Mouse (Mus musculus): ENCODE data around the gene 9130230L23Rik. TPM values are rescaled to one million over a fixed set of nuclear protein-coding genes. Genes with fewer than 3 reads are reported as not detected.

9130230L23Rik gene
- total RNA-seq, 2 experiments from 2014 or later, result not detected

- intact Hi-C loops (cut with DNase I), result loop anchor here (5.0 kb wide), 2 partner anchors 136 to 196 kb away; partner anchors contain the start of gene N4bp2
- peak; percentile 19 to 39 for DNase-seq (ENCODE audit: low spot score in 2 of 2)
These were observed 45.5 kb downstream of the 9130230L23Rik start for GRCm38 (mm10) chr5:65958597-65958996.

- no peak for DNase-seq (ENCODE audit: low spot score in 2 of 2)
- intact Hi-C loops (cut with DNase I), result loop anchor here (5.0 kb wide), 2 partner anchors 134 to 194 kb away; partner anchors contain the start of gene N4bp2
These were observed 47.7 kb downstream of the 9130230L23Rik start for GRCm38 (mm10) chr5:65956144-65957008.

- intact Hi-C loops (cut with DNase I), result loop anchor here (5.0 kb wide), 2 partner anchors 133 to 193 kb away; partner anchors contain the start of gene N4bp2
- DNase-seq (ENCODE audit: low spot score in 2 of 2), result peak; percentile 71 to 75
These were observed 48.5 kb downstream of the 9130230L23Rik start for GRCm38 (mm10) chr5:65955343-65956143.

- DNase-seq (ENCODE audit: low spot score in 2 of 2), result no peak
- intact Hi-C loops (cut with DNase I), result loop anchor here (5.0 kb wide), 2 partner anchors 132 to 192 kb away; partner anchors contain the start of gene N4bp2
These were observed 49.7 kb downstream of the 9130230L23Rik start for GRCm38 (mm10) chr5:65954130-65955080.

GRCm38 (mm10) chr5:65951513-65951909, 52.6 kb downstream of the 9130230L23Rik start:
- intact Hi-C loops (cut with DNase I), result no loop called here
- no peak for DNase-seq (ENCODE audit: low spot score in 2 of 2)

GRCm38 (mm10) chr5:65950679-65951512, 53.2 kb downstream of the 9130230L23Rik start:
- DNase-seq (ENCODE audit: low spot score in 2 of 2), result peak in 1 of 2 experiments; percentile 11
- intact Hi-C loops (cut with DNase I), result no loop called here

GRCm38 (mm10) chr5:65950236-65950635, 53.8 kb downstream of the 9130230L23Rik start:
- intact Hi-C loops (cut with DNase I), result no loop called here
- peak; percentile 40 to 76 for DNase-seq (ENCODE audit: low spot score in 2 of 2)

- intact Hi-C loops (cut with DNase I), result no loop called here
- no peak for DNase-seq (ENCODE audit: low spot score in 2 of 2)
These were observed 54.3 kb downstream of the 9130230L23Rik start for GRCm38 (mm10) chr5:65949822-65950221.

- intact Hi-C loops (cut with DNase I), result no loop called here
These were observed 62.9 kb downstream of the 9130230L23Rik start for GRCm38 (mm10) chr5:65941145-65941544.

GRCm38 (mm10) chr5:65937998-65938715, 65.9 kb downstream of the 9130230L23Rik start:
- intact Hi-C loops (cut with DNase I), result loop anchor here (1.0 to 2.0 kb wide), 2 partner anchors 115 to 174 kb away; no protein-coding TSS in a partner anchor
- peak; percentile 77 to 87 for DNase-seq (ENCODE audit: low spot score in 2 of 2)

More at GRCm38 (mm10) chr5:65941145-65941544, 62.9 kb downstream of the 9130230L23Rik start:
- DNase-seq (ENCODE audit: low spot score in 2 of 2), result no peak

- intact Hi-C loops (cut with DNase I), result no loop called here
- DNase-seq (ENCODE audit: low spot score in 2 of 2), result no peak
These were observed 66.9 kb downstream of the 9130230L23Rik start for GRCm38 (mm10) chr5:65937011-65937726.

GRCm38 (mm10) chr5:65934783-65935182, 69.3 kb downstream of the 9130230L23Rik start, which contains the start of gene Chrna9:
TSS of gene Chrna9 (plus strand) at chr5:65934921.
- intact Hi-C loops (cut with DNase I), result no loop called here
- no peak for DNase-seq (ENCODE audit: low spot score in 2 of 2)

- DNase-seq (ENCODE audit: low spot score in 2 of 2), result no peak
- intact Hi-C loops (cut with DNase I), result no loop called here
These were observed 70.3 kb downstream of the 9130230L23Rik start for GRCm38 (mm10) chr5:65933764-65934163.

GRCm38 (mm10) chr5:65933258-65933657, 70.8 kb downstream of the 9130230L23Rik start:
- intact Hi-C loops (cut with DNase I), result no loop called here
- DNase-seq (ENCODE audit: low spot score in 2 of 2), result no peak

- DNase-seq (ENCODE audit: low spot score in 2 of 2), result no peak
- intact Hi-C loops (cut with DNase I), result no loop called here
These were observed 73.9 kb downstream of the 9130230L23Rik start for GRCm38 (mm10) chr5:65930171-65930570.

Measured in left cerebral cortex, postnatal 25 days (tissue).